Mouse (Mus musculus): ENCODE measurements around the gene Crocc2.

DNA sequence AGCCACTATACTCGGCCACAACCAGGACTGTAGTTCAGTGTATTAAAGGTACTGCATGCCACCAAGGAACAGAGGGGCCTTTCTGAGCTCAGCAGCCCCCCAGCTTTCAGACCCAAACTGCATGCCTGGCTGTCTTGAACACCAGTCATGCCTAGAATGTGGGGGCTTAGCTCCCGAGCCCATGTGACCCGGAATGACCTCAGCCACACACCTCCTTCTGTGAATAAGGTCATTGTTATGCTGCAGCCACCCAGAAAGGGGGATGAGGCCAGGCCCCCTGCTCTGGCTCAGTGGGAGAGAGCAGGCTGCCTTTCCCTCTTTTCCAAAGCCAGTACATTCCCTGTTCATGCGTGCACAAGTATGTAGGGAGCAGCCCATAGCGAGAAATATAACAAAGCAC, 46.1 kb downstream of the Crocc2 start:
- TF ChIP-seq CTCF (IDR thresholded peaks at IDR 0.05; ENCODE audit: control insufficient read depth, insufficient read depth, insufficient read length), result no peak
- TF ChIP-seq USF1 (IDR thresholded peaks at IDR 0.05; ENCODE audit: low read depth), result no peak

All from C2C12 (cell line).